Mouse (Mus musculus): ENCODE measurements around the gene Map3k20. TPM values are rescaled to one million over a fixed set of nuclear protein-coding genes. Genes with fewer than 3 reads are reported as not detected.

The Map3k20 gene
- total RNA-seq, 1 experiment: 20.3 TPM

- peak; percentile 55 for DNase-seq (ENCODE audit: low read depth, low spot score)
- Histone ChIP-seq H3K36me3 (ENCODE audit: control insufficient read depth, insufficient read depth, low read length, poor library complexity, severe bottlenecking) (peaks cover 1% of the 10 kb centered on the region; the same call in 1 of the 2 replicates), H3K27ac (ENCODE audit: insufficient read depth, low read depth, low read length, poor library complexity, severe bottlenecking) (no peak overlapping the region), H3K4me3 (ENCODE audit: insufficient read depth in 1 of 2, low read depth in 1 of 2, low read length in 2 of 2, poor library complexity in 1 of 2, severe bottlenecking in 1 of 2) (peak overlapping the region in 1 of 2 experiments; percentile 41; a peak in 1 of 4 replicates), H3K9ac (ENCODE audit: insufficient read depth, low read depth, low read length, poor library complexity, severe bottlenecking) (no peak overlapping the region), H3K9me3 (ENCODE audit: control insufficient read depth, insufficient read depth, low read depth, low read length) (no peaks in the 10 kb centered on the region), H3K4me1 (ENCODE audit: control insufficient read depth in 2 of 2, insufficient read depth in 2 of 2, low read length in 2 of 2, poor library complexity in 1 of 2) (no peaks in the 10 kb centered on the region)
- in situ Hi-C loops (cut with MboI; ENCODE audit: low sequenced_read_pairs in 2 of 2, unreplicated experiment in 2 of 2): no loop called here
- TF ChIP-seq ZNF384 (IDR thresholded peaks at IDR 0.05; ENCODE audit: low read depth, low read length) (no peak), MAFK (IDR thresholded peaks at IDR 0.05; ENCODE audit: insufficient read depth, low read depth, low read length) (peak; percentile 51; the same call in 1 of the 2 replicates)
These were observed 112.8 kb downstream of the Map3k20 start for GRCm38 (mm10) chr2:72398227-72398626.

GRCm38 (mm10) chr2:72399469-72400195, 114.2 kb downstream of the Map3k20 start:
- Histone ChIP-seq H3K27ac (ENCODE audit: insufficient read depth, low read depth, low read length, poor library complexity, severe bottlenecking) (no peak overlapping the region), H3K4me1 (ENCODE audit: control insufficient read depth in 2 of 2, insufficient read depth in 2 of 2, low read length in 2 of 2, poor library complexity in 1 of 2) (no peaks in the 10 kb centered on the region), H3K9ac (ENCODE audit: insufficient read depth, low read depth, low read length, poor library complexity, severe bottlenecking) (no peak overlapping the region), H3K36me3 (ENCODE audit: control insufficient read depth, insufficient read depth, low read length, poor library complexity, severe bottlenecking) (peaks cover 1% of the 10 kb centered on the region; the same call in 1 of the 2 replicates), H3K4me3 (ENCODE audit: insufficient read depth in 1 of 2, low read depth in 1 of 2, low read length in 2 of 2, poor library complexity in 1 of 2, severe bottlenecking in 1 of 2) (no peak overlapping the region), H3K9me3 (ENCODE audit: control insufficient read depth, insufficient read depth, low read depth, low read length) (no peaks in the 10 kb centered on the region)
- in situ Hi-C loops (cut with MboI; ENCODE audit: low sequenced_read_pairs in 2 of 2, unreplicated experiment in 2 of 2): no loop called here
- TF ChIP-seq ZC3H11A (IDR thresholded peaks at IDR 0.05; ENCODE audit: borderline replicate concordance, low read depth, low read length): no peak
- TF ChIP-seq MAFK (IDR thresholded peaks at IDR 0.05; ENCODE audit: insufficient read depth, low read depth, low read length): no peak
- TF ChIP-seq CHD2 (IDR thresholded peaks at IDR 0.05; ENCODE audit: low read depth, low read length): no peak
- TF ChIP-seq ZNF384 (IDR thresholded peaks at IDR 0.05; ENCODE audit: low read depth, low read length): no peak
- TF ChIP-seq HCFC1 (IDR thresholded peaks at IDR 0.05; ENCODE audit: borderline replicate concordance, insufficient read depth, low read length): no peak
- no peak for DNase-seq (ENCODE audit: low read depth, low spot score)

GRCm38 (mm10) chr2:72401290-72401689, 115.9 kb downstream of the Map3k20 start:
- DNase-seq (ENCODE audit: low read depth, low spot score): no peak
- in situ Hi-C loops (cut with MboI; ENCODE audit: low sequenced_read_pairs in 2 of 2, unreplicated experiment in 2 of 2): no loop called here
- Histone ChIP-seq H3K36me3 (ENCODE audit: control insufficient read depth, insufficient read depth, low read length, poor library complexity, severe bottlenecking) (peaks cover 1% of the 10 kb centered on the region; the same call in 1 of the 2 replicates), H3K9ac (ENCODE audit: insufficient read depth, low read depth, low read length, poor library complexity, severe bottlenecking) (no peak overlapping the region), H3K27ac (ENCODE audit: insufficient read depth, low read depth, low read length, poor library complexity, severe bottlenecking) (no peak overlapping the region), H3K4me1 (ENCODE audit: control insufficient read depth in 2 of 2, insufficient read depth in 2 of 2, low read length in 2 of 2, poor library complexity in 1 of 2) (no peaks in the 10 kb centered on the region), H3K9me3 (ENCODE audit: control insufficient read depth, insufficient read depth, low read depth, low read length) (no peaks in the 10 kb centered on the region), H3K4me3 (ENCODE audit: insufficient read depth in 1 of 2, low read depth in 1 of 2, low read length in 2 of 2, poor library complexity in 1 of 2, severe bottlenecking in 1 of 2) (no peak overlapping the region)
- no peak for TF ChIP-seq ZC3H11A (IDR thresholded peaks at IDR 0.05; ENCODE audit: borderline replicate concordance, low read depth, low read length)
- no peak for TF ChIP-seq HCFC1 (IDR thresholded peaks at IDR 0.05; ENCODE audit: borderline replicate concordance, insufficient read depth, low read length)
- no peak for TF ChIP-seq CHD2 (IDR thresholded peaks at IDR 0.05; ENCODE audit: low read depth, low read length)
- no peak for TF ChIP-seq ZNF384 (IDR thresholded peaks at IDR 0.05; ENCODE audit: low read depth, low read length)
- TF ChIP-seq MAFK (IDR thresholded peaks at IDR 0.05; ENCODE audit: insufficient read depth, low read depth, low read length): no peak

GRCm38 (mm10) chr2:72405621-72406555, 120.5 kb downstream of the Map3k20 start:
- no peak for DNase-seq (ENCODE audit: low read depth, low spot score)
- Histone ChIP-seq H3K9ac (ENCODE audit: insufficient read depth, low read depth, low read length, poor library complexity, severe bottlenecking) (no peak overlapping the region), H3K4me1 (ENCODE audit: control insufficient read depth in 2 of 2, insufficient read depth in 2 of 2, low read length in 2 of 2, poor library complexity in 1 of 2) (no peaks in the 10 kb centered on the region; a peak in 1 of 4 replicates), H3K4me3 (ENCODE audit: insufficient read depth in 1 of 2, low read depth in 1 of 2, low read length in 2 of 2, poor library complexity in 1 of 2, severe bottlenecking in 1 of 2) (no peak overlapping the region), H3K36me3 (ENCODE audit: control insufficient read depth, insufficient read depth, low read length, poor library complexity, severe bottlenecking) (peaks cover 1% of the 10 kb centered on the region; the same call in 1 of the 2 replicates), H3K9me3 (ENCODE audit: control insufficient read depth, insufficient read depth, low read depth, low read length) (no peaks in the 10 kb centered on the region), H3K27ac (ENCODE audit: insufficient read depth, low read depth, low read length, poor library complexity, severe bottlenecking) (no peak overlapping the region)
- in situ Hi-C loops (cut with MboI; ENCODE audit: low sequenced_read_pairs in 2 of 2, unreplicated experiment in 2 of 2): no loop called here
- no peak for TF ChIP-seq ZC3H11A (IDR thresholded peaks at IDR 0.05; ENCODE audit: borderline replicate concordance, low read depth, low read length)
- TF ChIP-seq MAFK (IDR thresholded peaks at IDR 0.05; ENCODE audit: insufficient read depth, low read depth, low read length): no peak
- TF ChIP-seq CHD2 (IDR thresholded peaks at IDR 0.05; ENCODE audit: low read depth, low read length): no peak
- TF ChIP-seq HCFC1 (IDR thresholded peaks at IDR 0.05; ENCODE audit: borderline replicate concordance, insufficient read depth, low read length): no peak
- no peak for TF ChIP-seq ZNF384 (IDR thresholded peaks at IDR 0.05; ENCODE audit: low read depth, low read length)

Measured in ES-E14 (cell line).